Mouse (Mus musculus) forebrain, embryonic 15.5 days (tissue): ENCODE results near the gene Itprip. TPM values are rescaled to one million over a fixed set of nuclear protein-coding genes. Genes with fewer than 3 reads are reported as not detected.

Experiments used
- ATAC-seq: fragments of 200-750 bp; cut with Nextera tagmentation; replicated peaks from 2 replicates; pipeline ENCODE4 v1.8.0; 2017; ENCODE audit warnings: mild to moderate bottlenecking, moderate TSS enrichment, moderate library complexity
- H3K27ac ChIP-seq: fragments of 300-500 bp; sonication (generic); replicated peaks from 2 replicates; pipeline ENCODE4 v1.5.1; 2015; ENCODE audit warnings: mild to moderate bottlenecking, inconsistent platforms
- H3K27me3 ChIP-seq: fragments of 300-500 bp; sonication (generic); 2 replicates; pipeline ENCODE4 v1.6.1; 2015; ENCODE audit warnings: inconsistent platforms
- H3K36me3 ChIP-seq: fragments of 300-500 bp; sonication (generic); 2 replicates; pipeline ENCODE4 v1.6.1; 2015; ENCODE audit warnings: mild to moderate bottlenecking, inconsistent platforms
- H3K4me1 ChIP-seq: fragments of 300-500 bp; sonication (generic); 2 replicates; pipeline ENCODE4 v1.6.1; 2015; ENCODE audit warnings: inconsistent platforms
- H3K4me2 ChIP-seq: fragments of 300-500 bp; sonication (generic); replicated peaks from 2 replicates; pipeline ENCODE4 v1.6.1; 2015; ENCODE audit warnings: mild to moderate bottlenecking, inconsistent platforms
- H3K4me3 ChIP-seq: fragments of 300-500 bp; sonication (generic); 2 replicates; pipeline ENCODE4 v1.5.1; 2015; ENCODE audit warnings: mild to moderate bottlenecking, inconsistent platforms
- H3K9ac ChIP-seq: fragments of 300-500 bp; sonication (generic); replicated peaks from 2 replicates; pipeline ENCODE4 v1.6.1; 2015; ENCODE audit warnings: mild to moderate bottlenecking, inconsistent platforms
- H3K9me3 ChIP-seq: fragments of 300-500 bp; sonication (generic); 2 replicates; pipeline ENCODE4 v1.6.1; 2016; ENCODE audit warnings: inconsistent platforms
- WGBS: fragments of 180-500 bp; shearing (Covaris S2); methylation state at CpG from one replicate; pipeline ENCODE4 v1.1.7; 2015; ENCODE audit warnings: mixed read lengths; 5-methylcytosine and 5-hydroxymethylcytosine counted together
- polyA plus RNA-seq: library from polyadenylated mRNA; unstranded; fragments of >200 nt; fragmentation: Nextera tagmentation; extraction: Ambion mirVana; gene quantifications from 2 replicates; pipeline ENCODE4 v1.2.1, GENCODE M21; 2015

Gene Itprip
- polyA plus RNA-seq, 1 experiment from 2014 or later, result 7.7 TPM

DNA sequence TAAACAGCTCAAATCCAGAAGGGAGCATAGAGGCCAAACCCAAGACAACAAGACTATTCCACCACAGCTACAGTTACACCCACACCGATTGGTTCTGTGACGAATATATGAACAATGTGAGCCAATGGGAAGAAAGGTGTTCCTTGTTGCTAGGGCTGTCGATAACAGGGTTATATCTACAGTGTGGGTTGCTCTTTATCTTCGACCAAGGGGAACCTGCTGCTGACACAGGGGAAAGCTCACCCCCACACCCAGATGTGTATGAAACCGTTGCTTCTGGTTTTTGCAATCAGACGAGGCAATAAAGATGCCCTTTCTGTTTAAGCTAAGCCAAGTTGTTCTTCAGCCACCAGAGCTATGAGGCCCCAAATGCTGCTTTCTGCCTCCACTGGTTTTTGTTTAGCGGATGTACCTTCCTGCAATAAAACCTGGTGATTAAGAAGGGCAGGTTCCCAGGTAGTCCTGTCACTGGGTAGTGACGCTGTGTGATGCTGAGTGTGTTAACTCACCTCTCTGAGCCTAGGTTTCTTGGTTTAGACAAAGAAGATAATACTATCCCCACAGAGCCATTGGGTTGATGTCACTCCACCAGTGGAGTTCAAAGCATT, 20.5 kb downstream of the Itprip start:
- Histone ChIP-seq H3K9ac (no peak overlapping the region), H3K27ac (no peak overlapping the region), H3K4me1 (peaks cover 4% of the 10 kb centered on the region; the same call in 1 of the 2 replicates), H3K4me2 (no peak overlapping the region), H3K9me3 (no peaks in the 10 kb centered on the region), H3K36me3 (peaks cover 8% of the 10 kb centered on the region; the same call in 1 of the 2 replicates), H3K4me3 (no peak overlapping the region), H3K27me3 (no peaks in the 10 kb centered on the region)
- no peak for ATAC-seq
- 90% methylated on average over 8 of the region's 8 CpGs for WGBS

- Histone ChIP-seq H3K9me3 (no peaks in the 10 kb centered on the region), H3K4me2 (no peak overlapping the region), H3K36me3 (peaks cover 8% of the 10 kb centered on the region; the same call in 1 of the 2 replicates), H3K27me3 (no peaks in the 10 kb centered on the region), H3K4me3 (no peak overlapping the region), H3K9ac (no peak overlapping the region), H3K27ac (no peak overlapping the region), H3K4me1 (no peaks in the 10 kb centered on the region)
- no peak for ATAC-seq
- WGBS, result 89% methylated on average over 6 of the region's 6 CpGs
These were observed 26.0 kb downstream of the Itprip start for GRCm38 (mm10) chr19:47893092-47893491.

DNA sequence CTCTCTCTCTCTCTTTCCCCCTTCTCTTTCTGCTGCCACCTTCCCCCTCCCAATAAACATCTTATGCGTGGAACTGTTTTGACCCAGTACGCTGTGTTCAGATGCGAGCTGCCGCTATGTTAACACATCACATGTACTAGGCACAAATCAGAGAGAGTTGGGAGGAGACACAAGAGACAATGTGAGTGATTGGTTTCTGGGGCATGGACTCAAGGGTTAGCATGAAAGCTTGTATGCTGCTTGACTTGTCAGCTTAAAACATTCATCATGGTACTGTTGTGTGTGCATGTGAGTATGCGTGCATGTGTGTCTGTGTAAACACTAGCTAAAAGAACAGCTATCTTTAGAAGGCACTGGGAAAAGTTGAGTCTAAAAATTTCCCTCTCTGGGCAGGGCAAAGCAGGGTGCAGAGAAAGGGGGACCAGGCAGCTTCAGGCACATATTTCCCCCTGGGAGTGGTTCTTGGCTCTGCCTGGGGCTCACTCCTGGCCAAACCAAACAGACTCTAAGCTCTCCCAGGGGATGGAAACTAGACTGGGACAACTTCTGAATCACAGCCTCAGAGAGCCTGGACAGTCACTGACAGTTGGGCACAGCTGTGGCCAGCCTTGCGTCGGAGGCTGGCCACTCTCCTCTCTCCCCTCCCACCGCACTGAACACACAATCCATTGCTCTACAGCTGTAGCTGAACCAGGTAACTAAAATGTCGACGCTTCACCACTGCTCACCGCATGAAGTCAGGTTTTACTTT, 27.4 kb downstream of the Itprip start:
- Histone ChIP-seq H3K4me3 (no peak overlapping the region), H3K9me3 (no peaks in the 10 kb centered on the region), H3K9ac (no peak overlapping the region), H3K4me1 (peaks cover 3% of the 10 kb centered on the region; the same call in 1 of the 2 replicates), H3K27me3 (no peaks in the 10 kb centered on the region), H3K36me3 (peaks cover 5% of the 10 kb centered on the region; the same call in 1 of the 2 replicates), H3K4me2 (no peak overlapping the region), H3K27ac (no peak overlapping the region)
- WGBS, result 85% methylated on average over 11 of the region's 11 CpGs
- no peak for ATAC-seq

- Histone ChIP-seq H3K9ac (no peak overlapping the region), H3K4me3 (no peak overlapping the region), H3K27ac (no peak overlapping the region), H3K27me3 (no peaks in the 10 kb centered on the region), H3K9me3 (no peaks in the 10 kb centered on the region), H3K4me2 (no peak overlapping the region), H3K36me3 (peaks cover 5% of the 10 kb centered on the region; the same call in 1 of the 2 replicates), H3K4me1 (peaks cover 3% of the 10 kb centered on the region; the same call in 1 of the 2 replicates)
- WGBS, result 74% methylated on average over 10 of the region's 10 CpGs
- ATAC-seq, result no peak
These were observed 28.5 kb downstream of the Itprip start for GRCm38 (mm10) chr19:47890489-47891130.

GRCm38 (mm10) chr19:47888037-47888436, 31.1 kb downstream of the Itprip start:
- no peak for ATAC-seq
- H3K4me3 ChIP-seq, result no peak overlapping the region
- no peak overlapping the region for H3K27ac ChIP-seq
- no peaks in the 10 kb centered on the region for H3K36me3 ChIP-seq
- H3K4me2 ChIP-seq, result no peak overlapping the region
- H3K4me1 ChIP-seq, result peaks cover 3% of the 10 kb centered on the region; the same call in 1 of the 2 replicates
- no peak overlapping the region for H3K9ac ChIP-seq
- no peaks in the 10 kb centered on the region for H3K9me3 ChIP-seq
- no peaks in the 10 kb centered on the region for H3K27me3 ChIP-seq
- WGBS, result 94% methylated on average over 8 of the region's 8 CpGs

- no peaks in the 10 kb centered on the region for H3K9me3 ChIP-seq
- H3K27ac ChIP-seq, result no peak overlapping the region
- ATAC-seq, result 0 out of 2 replicates have a peak, but pooled peaks have one; percentile 27
- peaks cover 3% of the 10 kb centered on the region; the same call in 1 of the 2 replicates for H3K4me1 ChIP-seq
- H3K36me3 ChIP-seq, result no peaks in the 10 kb centered on the region
- no peak overlapping the region for H3K9ac ChIP-seq
- no peak overlapping the region for H3K4me3 ChIP-seq
- no peaks in the 10 kb centered on the region for H3K27me3 ChIP-seq
- no peak overlapping the region for H3K4me2 ChIP-seq
- WGBS, result 66% methylated on average over 10 of the region's 10 CpGs
These were observed 31.7 kb downstream of the Itprip start for GRCm38 (mm10) chr19:47887417-47887816.

GRCm38 (mm10) chr19:47886617-47887016, 32.5 kb downstream of the Itprip start:
- no peak overlapping the region for H3K4me2 ChIP-seq
- H3K36me3 ChIP-seq, result no peaks in the 10 kb centered on the region
- H3K27me3 ChIP-seq, result no peaks in the 10 kb centered on the region
- no peak overlapping the region for H3K27ac ChIP-seq
- no peak for ATAC-seq
- H3K9ac ChIP-seq, result no peak overlapping the region
- no peak overlapping the region for H3K4me3 ChIP-seq
- H3K9me3 ChIP-seq, result no peaks in the 10 kb centered on the region
- peaks cover 3% of the 10 kb centered on the region; the same call in 1 of the 2 replicates for H3K4me1 ChIP-seq
- WGBS, result 88% methylated on average over 7 of the region's 7 CpGs

- ATAC-seq, result no peak
- H3K27ac ChIP-seq, result no peak overlapping the region
- 90% methylated on average over 11 of the region's 11 CpGs for WGBS
- H3K27me3 ChIP-seq, result no peaks in the 10 kb centered on the region
- no peaks in the 10 kb centered on the region for H3K9me3 ChIP-seq
- no peak overlapping the region for H3K9ac ChIP-seq
- peaks cover 3% of the 10 kb centered on the region; the same call in 1 of the 2 replicates for H3K4me1 ChIP-seq
- no peaks in the 10 kb centered on the region for H3K36me3 ChIP-seq
- H3K4me2 ChIP-seq, result no peak overlapping the region
- no peak overlapping the region for H3K4me3 ChIP-seq
These were observed 33.2 kb downstream of the Itprip start for GRCm38 (mm10) chr19:47885886-47886285.

DNA sequence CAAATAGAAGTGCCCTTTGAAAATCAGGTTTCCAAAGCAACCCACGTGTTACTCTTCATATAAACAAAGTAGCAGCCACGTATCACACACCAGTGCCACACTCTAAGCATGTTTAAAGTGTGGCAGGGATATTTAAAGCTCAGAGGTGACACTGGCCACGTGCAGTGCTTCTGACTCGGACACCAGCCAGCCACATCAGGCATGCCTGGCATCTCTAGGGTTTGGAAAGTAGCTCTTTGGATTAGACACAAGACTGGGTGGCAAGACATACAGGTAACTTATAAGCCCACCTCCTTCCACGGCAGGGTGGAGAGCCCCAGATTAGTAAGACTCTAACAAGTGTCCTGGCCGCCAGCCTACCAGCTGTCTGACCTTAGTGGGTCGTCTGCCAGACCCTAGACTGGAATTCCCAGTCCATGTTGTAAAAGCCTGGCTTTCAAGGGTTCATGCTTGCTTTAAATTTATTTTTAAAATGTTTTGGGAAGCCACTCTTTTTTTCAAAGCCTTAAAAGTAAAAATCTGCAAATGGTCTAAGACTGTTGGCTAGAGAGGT, 33.8 kb downstream of the Itprip start:
- WGBS, result 74% methylated on average over 7 of the region's 7 CpGs
- Histone ChIP-seq H3K36me3 (no peaks in the 10 kb centered on the region), H3K4me3 (no peak overlapping the region), H3K9ac (no peak overlapping the region), H3K4me1 (peaks cover 3% of the 10 kb centered on the region; the same call in 1 of the 2 replicates), H3K4me2 (no peak overlapping the region), H3K27ac (no peak overlapping the region), H3K9me3 (no peaks in the 10 kb centered on the region), H3K27me3 (no peaks in the 10 kb centered on the region)
- ATAC-seq, result no peak

GRCm38 (mm10) chr19:47884296-47885085, 34.6 kb downstream of the Itprip start:
- ATAC-seq, result no peak

GRCm38 (mm10) chr19:47882882-47883254, 36.2 kb downstream of the Itprip start:
- H3K4me3 ChIP-seq, result no peak overlapping the region
- H3K27ac ChIP-seq, result no peak overlapping the region
- H3K4me2 ChIP-seq, result no peak overlapping the region
- no peak overlapping the region for H3K9ac ChIP-seq
- H3K9me3 ChIP-seq, result no peaks in the 10 kb centered on the region
- no peaks in the 10 kb centered on the region for H3K27me3 ChIP-seq
- 64% methylated on average over 9 of the region's 9 CpGs for WGBS
- peak; percentile 64 for ATAC-seq
- no peaks in the 10 kb centered on the region for H3K36me3 ChIP-seq
- peaks cover 3% of the 10 kb centered on the region; the same call in 1 of the 2 replicates for H3K4me1 ChIP-seq

More at GRCm38 (mm10) chr19:47884296-47885085, 34.6 kb downstream of the Itprip start:
- 86% methylated on average over 13 of the region's 13 CpGs for WGBS
- no peaks in the 10 kb centered on the region for H3K27me3 ChIP-seq
- H3K27ac ChIP-seq, result no peak overlapping the region
- H3K9me3 ChIP-seq, result no peaks in the 10 kb centered on the region
- H3K4me1 ChIP-seq, result peaks cover 3% of the 10 kb centered on the region; the same call in 1 of the 2 replicates
- H3K4me2 ChIP-seq, result no peak overlapping the region
- H3K4me3 ChIP-seq, result no peak overlapping the region
- no peak overlapping the region for H3K9ac ChIP-seq
- H3K36me3 ChIP-seq, result no peaks in the 10 kb centered on the region
